Mouse (Mus musculus) cerebellum, adult 2 months (tissue): ENCODE measurements around the gene Gm42517. TPM values are rescaled to one million over a fixed set of nuclear protein-coding genes. Genes with fewer than 3 reads are reported as not detected.
A peak's percentile ranks its signal among the peaks of the same experiment; 100 is the strongest.

Source experiments
- DNase-seq, 2 experiments: peaks; one replicate each; pipeline ENCODE4 v3.0.0; 2021
- H3K27ac ChIP-seq: fragments of 200-500 bp; 2 replicates; pipeline ENCODE4 v1.5.1; 2012; ENCODE audit warnings: low read length, control low read depth, inconsistent platforms; ENCODE audit not compliant: insufficient read depth
- H3K27me3 ChIP-seq: fragments of 200-500 bp; 2 replicates; pipeline ENCODE4 v1.6.1; 2012; ENCODE audit warnings: inconsistent platforms, mild to moderate bottlenecking, low read length, moderate library complexity; ENCODE audit not compliant: control insufficient read depth, insufficient read depth
- H3K4me1 ChIP-seq: fragments of 200-500 bp; 2 replicates; pipeline ENCODE4 v1.6.1; 2011; ENCODE audit warnings: low read length; ENCODE audit not compliant: control insufficient read depth, insufficient read depth
- H3K4me3 ChIP-seq: fragments of 200-500 bp; replicated peaks from 2 replicates; pipeline ENCODE3; 2011; ENCODE audit warnings: mild to moderate bottlenecking, low read depth, low read length, control low read depth; ENCODE audit not compliant: insufficient read depth
- CTCF ChIP-seq: fragments of 200-500 bp; IDR thresholded peaks from 2 replicates; pipeline ENCODE4 v1.5.1; 2011; ENCODE audit warnings: low read depth, mild to moderate bottlenecking, control low read depth, low read length, moderate library complexity, borderline replicate concordance; ENCODE audit not compliant: insufficient read depth
- POLR2A ChIP-seq: fragments of 200-500 bp; IDR thresholded peaks from 2 replicates; pipeline ENCODE4 v1.6.1; 2011; ENCODE audit warnings: low read length, control low read depth, borderline replicate concordance; ENCODE audit not compliant: insufficient read depth
- WGBS: fragments of 180-500 bp; shearing (Covaris S2); methylation state at CpG from one replicate; pipeline ENCODE4 v1.1.7; 2018; 5-methylcytosine and 5-hydroxymethylcytosine counted together
- polyA plus RNA-seq: library from polyadenylated mRNA; depleted of rRNA; stranded (reverse); fragments of >200 nt; gene quantifications from 2 replicates; pipeline ENCODE4 v1.2.3, GENCODE M21; 2012

Gene Gm42517
- polyA plus RNA-seq, 1 experiment, result 13.9 TPM

GRCm38 (mm10) chr5:108366328-108366983 is 1.3 kb downstream of the Gm42517 start:
- peak overlapping the region; percentile 54 for H3K4me3 ChIP-seq
- WGBS, result 4% methylated on average over 60 of the region's 60 CpGs
- peaks cover 7% of the 10 kb centered on the region; the same call in 1 of the 2 replicates for H3K4me1 ChIP-seq
- no peak for DNase-seq
- no peak overlapping the region for H3K27ac ChIP-seq
- no peak for TF ChIP-seq POLR2A
- no peak for TF ChIP-seq CTCF
- no peaks in the 10 kb centered on the region for H3K27me3 ChIP-seq

- WGBS, result 36% methylated on average over 3 of the region's 3 CpGs
- no peak for DNase-seq
- H3K4me1 ChIP-seq, result peaks cover 3% of the 10 kb centered on the region; the same call in 1 of the 2 replicates
- H3K4me3 ChIP-seq, result no peak overlapping the region
- TF ChIP-seq POLR2A, result no peak
- no peak for TF ChIP-seq CTCF
- H3K27ac ChIP-seq, result no peak overlapping the region
- H3K27me3 ChIP-seq, result no peaks in the 10 kb centered on the region
Measured at GRCm38 (mm10) chr5:108362330-108362729, 5.4 kb downstream of the Gm42517 start.

GRCm38 (mm10) chr5:108360211-108360610 is 7.5 kb downstream of the Gm42517 start:
- TF ChIP-seq POLR2A (no peak), CTCF (no peak)
- 81% methylated on average over 4 of the region's 4 CpGs for WGBS
- H3K4me1 ChIP-seq, result peaks cover 2% of the 10 kb centered on the region; the same call in 1 of the 2 replicates
- no peak overlapping the region for H3K27ac ChIP-seq
- H3K27me3 ChIP-seq, result no peaks in the 10 kb centered on the region
- DNase-seq, result no peak
- H3K4me3 ChIP-seq, result no peak overlapping the region

- no peak for DNase-seq
- TF ChIP-seq POLR2A (no peak), CTCF (no peak)
- Histone ChIP-seq H3K27ac (no peak overlapping the region), H3K4me1 (no peaks in the 10 kb centered on the region), H3K4me3 (no peak overlapping the region), H3K27me3 (no peaks in the 10 kb centered on the region)
- 90% methylated on average over 9 of the region's 9 CpGs for WGBS
Measured at GRCm38 (mm10) chr5:108359491-108359890, 8.2 kb downstream of the Gm42517 start.

- 96% methylated on average over 1 of the region's 1 CpGs for WGBS
- Histone ChIP-seq H3K27ac (no peak overlapping the region), H3K4me1 (no peaks in the 10 kb centered on the region), H3K27me3 (no peaks in the 10 kb centered on the region), H3K4me3 (no peak overlapping the region)
- no peak for TF ChIP-seq CTCF
- TF ChIP-seq POLR2A, result no peak
- no peak for DNase-seq
Measured at GRCm38 (mm10) chr5:108357862-108358261, 9.9 kb downstream of the Gm42517 start.

GRCm38 (mm10) chr5:108354056-108354455 is 13.7 kb downstream of the Gm42517 start:
- TF ChIP-seq POLR2A (no peak), CTCF (no peak)
- no peak for DNase-seq
- WGBS, result 86% methylated on average over 2 of the region's 2 CpGs
- Histone ChIP-seq H3K4me3 (no peak overlapping the region), H3K27me3 (no peaks in the 10 kb centered on the region), H3K27ac (no peak overlapping the region), H3K4me1 (no peaks in the 10 kb centered on the region)

GRCm38 (mm10) chr5:108349511-108350148 is 18.1 kb downstream of the Gm42517 start:
- no peak for TF ChIP-seq CTCF
- TF ChIP-seq POLR2A, result no peak
- Histone ChIP-seq H3K27ac (no peak overlapping the region), H3K27me3 (no peaks in the 10 kb centered on the region), H3K4me3 (no peak overlapping the region), H3K4me1 (no peaks in the 10 kb centered on the region)
- 96% methylated on average over 9 of the region's 9 CpGs for WGBS
- DNase-seq, result no peak

GRCm38 (mm10) chr5:108347843-108348242 is 19.9 kb downstream of the Gm42517 start:
- H3K27ac ChIP-seq, result no peak overlapping the region
- no peak for DNase-seq
- TF ChIP-seq CTCF, result no peak
- TF ChIP-seq POLR2A, result no peak
- H3K4me1 ChIP-seq, result no peaks in the 10 kb centered on the region
- no peak overlapping the region for H3K4me3 ChIP-seq
- 85% methylated on average over 6 of the region's 6 CpGs for WGBS
- H3K27me3 ChIP-seq, result no peaks in the 10 kb centered on the region
